Mouse (Mus musculus): ENCODE measurements around the gene Tlnrd1.
A peak's percentile ranks its signal among the peaks of the same experiment; 100 is the strongest.
"Not testable (repeated sequence)": the region's sequence is repeated elsewhere in the genome, so short reads cannot be mapped to it uniquely, and the experiment has no call there.

Tlnrd1 gene

DNA sequence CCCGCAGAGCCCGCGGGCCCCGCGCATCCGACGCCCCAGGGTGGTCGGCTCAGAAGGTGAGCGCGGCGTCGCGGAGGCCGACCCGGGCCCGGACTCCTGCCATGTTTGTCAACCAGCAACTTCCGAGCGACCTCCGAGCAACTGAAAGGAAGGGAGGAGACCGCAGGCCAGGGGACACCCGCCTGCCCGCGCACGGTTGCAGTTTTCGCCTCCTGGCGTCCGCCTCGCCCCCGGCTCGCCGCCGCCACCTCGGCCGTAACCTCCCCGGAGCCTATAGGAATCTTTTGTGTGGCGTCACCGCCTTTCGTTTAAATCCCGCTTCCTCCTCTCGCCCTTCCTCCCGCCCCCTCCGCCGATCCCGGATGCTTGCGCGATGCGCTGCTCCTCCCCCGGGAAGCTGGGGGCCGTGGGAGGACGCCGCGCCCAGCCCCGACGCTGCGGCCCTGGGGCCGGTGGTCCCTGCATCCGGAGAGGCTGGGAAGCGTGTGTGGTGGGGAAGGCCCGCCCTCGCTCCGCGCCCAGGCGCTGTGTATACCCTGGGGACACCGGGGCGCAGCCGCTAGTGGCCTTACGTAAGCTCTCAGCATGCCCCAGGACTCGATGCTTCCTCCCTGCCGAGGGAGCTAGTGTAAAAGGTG is at the start of gene Tlnrd1, which contains the start of gene Mesd:
Gene Tlnrd1, minus strand, starts transcription at position 285 of the 638 bp plus-strand sequence.
Gene Mesd, plus strand, starts transcription at position 446 of the 638 bp plus-strand sequence.
- peak; percentile 90 for DNase-seq

GRCm38 (mm10) chr7:83921637-83922036 is 37.5 kb upstream of the Tlnrd1 start:
- DNase-seq: no peak

GRCm38 (mm10) chr7:83920241-83920640 is 36.1 kb upstream of the Tlnrd1 start:
- no peak for DNase-seq

DNA sequence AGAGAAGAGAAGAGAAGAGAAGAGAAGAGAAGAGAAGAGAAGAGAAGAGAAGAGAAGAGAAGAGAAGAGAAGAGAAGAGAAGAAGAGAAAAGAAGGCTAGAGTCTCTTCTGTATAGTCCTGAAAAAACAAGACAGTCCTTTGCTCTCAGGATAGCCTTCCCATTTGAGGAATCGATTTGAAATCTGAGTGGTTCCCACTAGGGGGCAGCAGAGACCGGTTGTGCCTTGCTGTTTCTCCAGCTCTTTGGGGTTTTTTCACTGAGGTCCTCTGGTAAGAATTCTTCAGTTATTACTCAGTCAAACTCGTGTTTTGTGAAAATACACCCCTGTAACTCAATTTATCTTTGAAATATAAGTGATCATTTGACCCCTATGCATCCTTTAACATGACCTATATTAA is 30.5 kb upstream of the Tlnrd1 start:
- peak; percentile 81 for DNase-seq

GRCm38 (mm10) chr7:83913995-83914394 is 29.9 kb upstream of the Tlnrd1 start:
- DNase-seq: no peak

- no peak for DNase-seq
These were observed 29.4 kb upstream of the Tlnrd1 start for GRCm38 (mm10) chr7:83913405-83913932.

- no peak for DNase-seq
These were observed 27.8 kb upstream of the Tlnrd1 start for GRCm38 (mm10) chr7:83911909-83912308.

- DNase-seq: no peak
These were observed 20.7 kb upstream of the Tlnrd1 start for GRCm38 (mm10) chr7:83904831-83905230.

DNA sequence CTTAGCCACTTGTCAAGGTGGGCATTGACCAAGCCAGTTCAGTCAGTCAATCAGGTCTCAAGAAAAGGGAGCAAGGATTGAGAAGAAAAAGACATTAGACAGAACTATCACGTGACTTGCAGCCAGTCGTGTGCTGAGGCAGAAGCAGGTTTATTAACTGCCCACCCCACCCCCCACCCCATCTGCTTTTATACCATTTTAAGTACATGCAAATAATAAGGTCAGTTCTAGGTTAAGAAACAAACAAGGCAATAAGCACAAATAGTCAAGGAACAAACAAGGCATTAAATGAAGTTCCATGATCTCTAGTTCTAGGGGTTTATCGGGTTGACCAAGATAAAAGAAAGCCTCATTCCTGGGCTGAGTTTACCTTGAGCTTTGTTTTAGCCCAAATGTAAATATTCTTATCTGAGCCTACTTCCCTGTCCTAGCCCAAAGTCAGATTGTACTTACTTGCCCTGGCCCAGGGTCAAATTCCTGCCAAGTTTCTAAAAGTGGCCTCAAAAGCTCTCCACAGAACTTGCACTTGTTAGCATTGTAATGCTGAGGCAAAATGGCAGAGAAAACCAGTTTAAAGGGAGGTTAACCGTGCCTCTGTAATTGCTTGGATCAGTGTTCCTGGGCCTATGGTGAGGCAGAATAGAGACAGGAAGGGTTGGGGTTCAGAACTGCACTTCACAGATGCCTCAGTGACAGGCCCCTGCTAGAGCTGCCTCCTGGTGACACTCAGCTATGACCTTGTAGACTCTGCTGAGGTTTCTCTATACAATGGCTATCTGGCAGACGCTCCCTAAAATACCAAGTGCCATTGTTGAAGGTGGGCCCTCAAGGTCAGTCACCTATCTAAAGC is 18.4 kb upstream of the Tlnrd1 start:
- no peak for DNase-seq

DNA sequence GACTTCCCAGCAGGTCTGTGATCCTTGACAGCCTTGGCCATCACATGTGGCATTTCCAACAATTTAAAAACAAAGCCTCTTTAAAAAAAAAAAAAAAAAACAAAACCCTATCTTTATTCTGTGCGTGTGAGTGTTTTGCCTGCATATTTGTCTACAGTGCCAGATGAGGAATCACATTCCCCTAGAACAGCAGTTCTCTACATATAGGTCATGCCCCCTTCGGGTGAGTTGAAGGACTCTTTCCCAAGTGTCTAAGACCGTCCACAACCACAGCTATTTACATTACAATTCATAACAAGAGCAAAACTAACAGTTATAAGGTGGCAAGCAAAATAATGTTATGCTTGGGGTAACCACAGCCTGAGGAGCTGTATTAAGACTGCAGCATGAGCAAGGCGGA is 17.3 kb upstream of the Tlnrd1 start:
- no peak for DNase-seq

DNA sequence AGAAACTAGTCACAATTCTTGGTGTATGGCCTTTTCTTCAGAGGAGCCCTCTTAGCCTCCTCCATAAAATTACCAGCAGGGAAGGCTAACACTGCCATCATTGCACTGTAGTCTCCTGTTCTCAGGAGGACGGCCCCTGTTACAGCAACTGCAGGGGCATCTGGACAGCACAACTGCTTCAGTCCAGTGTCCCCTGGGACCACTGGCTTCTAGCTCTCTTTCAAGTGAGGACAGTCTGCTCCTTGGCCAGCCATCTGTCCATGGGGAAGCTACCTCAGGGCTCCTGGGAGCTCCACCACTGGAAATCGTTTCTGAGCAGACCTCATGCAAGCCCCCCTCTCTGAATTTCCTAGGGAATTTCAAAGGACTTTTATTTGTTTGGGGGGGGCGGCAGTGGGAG is 16.4 kb upstream of the Tlnrd1 start:
- no peak for DNase-seq

- DNase-seq: no peak
These were observed 14.2 kb upstream of the Tlnrd1 start for GRCm38 (mm10) chr7:83898267-83898666.

GRCm38 (mm10) chr7:83896077-83896740 is 12.1 kb upstream of the Tlnrd1 start:
- no peak for DNase-seq

DNA sequence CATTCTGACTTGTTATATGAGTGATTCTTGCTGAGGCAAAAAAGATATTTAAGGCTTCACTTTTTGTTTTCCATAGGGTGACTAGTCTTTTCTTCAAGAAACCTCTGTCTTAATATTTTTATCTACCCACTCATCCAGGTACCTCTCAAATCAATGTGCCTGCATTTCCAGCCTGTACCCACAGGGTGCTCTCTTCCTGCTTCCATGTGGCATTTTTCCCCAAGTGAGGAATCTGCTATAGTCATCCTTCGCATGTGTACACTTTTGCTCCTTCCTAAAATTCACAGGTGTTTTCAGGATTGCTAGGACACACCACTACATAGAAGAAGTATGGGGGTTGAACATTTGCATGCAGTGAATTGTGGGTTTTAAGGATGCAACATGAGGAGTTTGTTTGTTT is 10.2 kb upstream of the Tlnrd1 start:
- no peak for DNase-seq

- no peak for DNase-seq
These were observed 8.2 kb upstream of the Tlnrd1 start for GRCm38 (mm10) chr7:83892333-83892669.

GRCm38 (mm10) chr7:83891433-83892332 is 7.6 kb upstream of the Tlnrd1 start:
- DNase-seq: peak; percentile 100

DNA sequence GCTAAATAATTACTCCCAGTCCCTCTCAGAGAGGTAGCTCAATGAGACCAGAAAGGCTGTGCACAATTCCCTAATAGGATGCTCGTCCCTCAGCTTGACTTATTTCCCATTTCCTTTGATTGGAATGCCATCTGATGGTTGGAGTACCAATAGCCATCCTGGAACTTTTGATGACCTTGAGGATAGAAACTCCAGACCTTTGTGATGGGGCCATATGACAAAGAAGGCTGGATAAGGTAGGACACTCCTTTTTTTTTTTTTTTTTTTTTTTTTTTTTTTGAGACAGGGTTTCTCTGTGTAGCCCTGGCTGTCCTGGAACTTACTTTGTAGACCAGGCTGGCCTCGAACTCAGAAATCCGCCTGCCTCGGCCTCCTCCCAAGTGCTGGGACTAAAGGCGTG is 5.8 kb upstream of the Tlnrd1 start:
- not testable (repeated sequence) for DNase-seq

DNA sequence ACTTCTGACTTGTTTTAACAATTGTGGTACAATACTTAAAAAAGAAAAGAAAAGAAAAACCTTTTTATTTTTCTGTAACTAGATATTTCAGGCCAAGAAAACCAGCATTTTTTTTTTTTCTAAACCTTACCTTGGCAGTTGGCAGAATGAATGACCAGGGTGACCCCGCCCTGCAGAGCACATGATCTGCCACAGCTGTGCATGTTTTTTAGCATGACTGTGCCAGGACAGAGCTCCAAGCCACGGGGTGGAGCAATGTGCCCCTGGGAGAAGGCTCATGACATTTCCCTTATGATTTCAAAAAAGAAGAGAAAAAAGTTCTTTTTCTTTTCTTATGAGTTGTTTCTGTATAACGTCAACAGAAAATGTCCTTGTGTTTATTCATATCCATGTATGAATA is 5.3 kb upstream of the Tlnrd1 start:
- DNase-seq: peak; percentile 68

DNA sequence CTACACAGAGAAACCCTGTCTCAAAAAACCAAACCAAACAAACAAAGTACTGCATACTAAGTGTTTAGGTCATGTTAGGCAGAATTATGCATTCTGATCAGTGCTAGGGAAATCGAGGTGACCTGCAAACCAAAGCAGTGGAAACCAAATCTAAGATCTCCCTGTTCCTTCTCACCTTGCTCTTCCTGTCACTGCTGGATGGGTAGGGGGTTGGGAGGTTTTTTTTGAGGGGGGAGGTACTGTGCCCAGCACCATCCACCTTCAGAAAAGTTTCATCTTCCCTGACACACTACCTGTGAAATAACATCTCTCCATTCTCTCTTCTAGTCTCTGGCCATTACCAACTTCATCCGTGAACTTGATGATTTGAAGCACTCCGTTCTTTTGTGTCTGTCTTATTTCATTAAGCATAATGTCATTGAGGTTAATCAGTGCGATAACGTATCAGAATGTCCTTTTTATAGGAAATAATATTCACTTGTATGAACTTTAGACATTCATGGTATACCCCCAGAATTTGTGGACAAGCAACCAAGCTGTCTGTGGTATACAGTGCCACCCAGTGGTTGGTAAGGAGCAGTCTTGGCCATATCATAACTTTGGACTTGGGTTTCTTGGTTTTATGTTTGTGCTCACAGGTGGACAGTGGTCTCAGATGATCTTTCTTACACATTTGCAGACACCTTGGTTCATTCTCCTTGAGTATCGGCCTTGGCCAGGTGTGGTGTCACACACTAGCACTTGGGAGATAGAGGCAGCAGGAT is 2.4 kb upstream of the Tlnrd1 start:
- DNase-seq: no peak

DNA sequence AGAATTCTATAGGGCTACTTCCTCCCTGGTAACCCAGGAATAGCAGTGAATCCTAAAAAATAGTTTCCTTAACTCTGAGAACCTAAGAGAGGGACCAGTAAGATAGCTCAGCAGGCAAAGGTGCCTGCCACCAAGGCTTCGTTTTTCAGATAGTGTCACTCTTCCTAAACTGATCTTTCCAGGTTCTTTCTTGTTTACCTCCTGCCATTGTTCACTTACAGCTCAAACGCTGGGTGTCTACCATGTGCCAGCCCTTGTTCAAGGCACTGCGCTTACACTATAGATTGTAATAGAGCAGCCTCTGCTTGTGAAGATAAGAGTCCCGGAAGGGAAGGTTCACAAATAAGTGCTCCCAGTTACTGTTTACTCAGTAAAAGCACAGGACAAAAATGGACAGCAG is 1.7 kb upstream of the Tlnrd1 start:
- no peak for DNase-seq

- DNase-seq: peak; percentile 16
These were observed 922 bp upstream of the Tlnrd1 start for GRCm38 (mm10) chr7:83884921-83885532.
